Mouse (Mus musculus): ENCODE data around the gene Rdh1.

DNA sequence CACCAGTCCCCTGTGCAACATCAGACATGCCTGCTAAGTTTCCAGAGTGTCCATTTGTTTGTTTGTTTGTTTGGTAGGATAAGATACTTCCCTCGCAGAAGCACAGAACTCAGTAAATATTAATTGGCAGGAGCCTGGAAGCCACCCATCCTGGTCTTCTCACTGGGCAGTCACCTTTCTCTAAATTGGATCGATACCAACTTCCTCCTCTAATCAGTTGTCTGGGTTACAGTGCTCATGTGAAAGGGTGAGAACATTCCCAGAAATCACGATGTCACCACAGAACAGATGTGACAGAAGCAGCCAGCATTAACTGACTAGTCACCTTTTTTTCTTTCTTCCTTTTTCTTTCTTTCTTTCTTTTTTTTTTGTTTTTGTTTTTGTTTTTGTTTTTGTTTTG lies 4.3 kb upstream of the Rdh1 start:
- TF ChIP-seq CTCF (IDR thresholded peaks at IDR 0.05; ENCODE audit: control insufficient read depth, insufficient read depth, low read length), result no peak
- TF ChIP-seq POLR2A (IDR thresholded peaks at IDR 0.05; ENCODE audit: borderline replicate concordance, control insufficient read depth, low read depth, low read length), result no peak
